Mouse (Mus musculus): Measurements from ENCODE around the gene Smbd1.

The Smbd1 gene

GRCm38 (mm10) chr16:32810321-32810720 lies at the start of gene Smbd1:
Smbd1 (minus strand) TSS chr16:32810477.
- DNase-seq: no peak

GRCm38 (mm10) chr16:32858771-32859636 lies 48.7 kb upstream of the Smbd1 start:
- DNase-seq: no peak

- DNase-seq: no peak
These were observed 48.1 kb upstream of the Smbd1 start for GRCm38 (mm10) chr16:32858356-32858755.

GRCm38 (mm10) chr16:32856751-32857150 lies 46.5 kb upstream of the Smbd1 start:
- DNase-seq: no peak

GRCm38 (mm10) chr16:32854050-32854571 lies 43.8 kb upstream of the Smbd1 start:
- no peak for DNase-seq

GRCm38 (mm10) chr16:32853492-32854049 lies 43.3 kb upstream of the Smbd1 start:
- DNase-seq: no peak

- no peak for DNase-seq
These were observed 39.0 kb upstream of the Smbd1 start for GRCm38 (mm10) chr16:32849042-32849830.

- no peak for DNase-seq
These were observed 36.8 kb upstream of the Smbd1 start for GRCm38 (mm10) chr16:32847103-32847502.

GRCm38 (mm10) chr16:32831501-32831900 lies 21.2 kb upstream of the Smbd1 start:
- no peak for DNase-seq

GRCm38 (mm10) chr16:32829104-32829503 lies 18.8 kb upstream of the Smbd1 start:
- no peak for DNase-seq

GRCm38 (mm10) chr16:32826521-32826920 lies 16.2 kb upstream of the Smbd1 start:
- no peak for DNase-seq

GRCm38 (mm10) chr16:32825380-32825779 lies 15.1 kb upstream of the Smbd1 start:
- no peak for DNase-seq

- no peak for DNase-seq
These were observed 13.8 kb upstream of the Smbd1 start for GRCm38 (mm10) chr16:32824061-32824460.

- DNase-seq: no peak
These were observed 13.2 kb upstream of the Smbd1 start for GRCm38 (mm10) chr16:32823487-32823886.

GRCm38 (mm10) chr16:32822881-32823280 lies 12.6 kb upstream of the Smbd1 start:
- DNase-seq: no peak

- DNase-seq: no peak
These were observed 12.2 kb upstream of the Smbd1 start for GRCm38 (mm10) chr16:32822450-32822827.

GRCm38 (mm10) chr16:32821772-32822449 lies 11.6 kb upstream of the Smbd1 start:
- DNase-seq: no peak

GRCm38 (mm10) chr16:32818441-32818840 lies 8.2 kb upstream of the Smbd1 start:
- DNase-seq: no peak

GRCm38 (mm10) chr16:32818036-32818435 lies 7.8 kb upstream of the Smbd1 start:
- no peak for DNase-seq

- DNase-seq: no peak
These were observed 4.9 kb upstream of the Smbd1 start for GRCm38 (mm10) chr16:32815160-32815605.

GRCm38 (mm10) chr16:32814539-32814938 lies 4.3 kb upstream of the Smbd1 start:
- DNase-seq: peak; percentile 31

GRCm38 (mm10) chr16:32813771-32814170 lies 3.5 kb upstream of the Smbd1 start:
- DNase-seq: no peak

- DNase-seq: no peak
These were observed 3.1 kb upstream of the Smbd1 start for GRCm38 (mm10) chr16:32813362-32813761.

Measured in cerebellum, adult 11-12 months (tissue).